Mouse (Mus musculus): ENCODE results near the gene Ccr7. TPM values are rescaled to one million over a fixed set of nuclear protein-coding genes. Genes with fewer than 3 reads are reported as not detected.

Gene Ccr7
- polyA plus RNA-seq (2017; shearing (Covaris generic)): 633 TPM

GRCm38 (mm10) chr11:99154987-99155641 is at the start of gene Ccr7:
Gene Ccr7, minus strand, starts transcription at chr11:99155077.

Other genes with a start within 250 kb of the Ccr7 start
- gene Cdc6, start 247.3 kb downstream of the Ccr7 start, polyA plus RNA-seq (2017; shearing (Covaris generic)): 3.2 TPM
- 32.8 TPM for gene Rara, start 227.3 kb downstream of the Ccr7 start, polyA plus RNA-seq (2017; shearing (Covaris generic))
- not detected for gene Gjd3, start 172.1 kb downstream of the Ccr7 start, polyA plus RNA-seq (2017; shearing (Covaris generic))
- 16.8 TPM for gene Top2a, start 130.9 kb downstream of the Ccr7 start, polyA plus RNA-seq (2017; shearing (Covaris generic))
- gene Igfbp4, start 113.8 kb downstream of the Ccr7 start, polyA plus RNA-seq (2017; shearing (Covaris generic)): 70.5 TPM
- gene Tns4, start 65.8 kb downstream of the Ccr7 start, polyA plus RNA-seq (2017; shearing (Covaris generic)): 0.14 TPM
- 236 TPM for gene Smarce1, start 75.9 kb upstream of the Ccr7 start, polyA plus RNA-seq (2017; shearing (Covaris generic))
- 1.5 TPM for gene Krt222, start 89.0 kb upstream of the Ccr7 start, polyA plus RNA-seq (2017; shearing (Covaris generic))
- not detected for gene Krt24, start 130.2 kb upstream of the Ccr7 start, polyA plus RNA-seq (2017; shearing (Covaris generic))
- gene Krt25, start 167.9 kb upstream of the Ccr7 start, polyA plus RNA-seq (2017; shearing (Covaris generic)): not detected
- not detected for gene Krt26, start 182.9 kb upstream of the Ccr7 start, polyA plus RNA-seq (2017; shearing (Covaris generic))
- not detected for gene Krt27, start 196.0 kb upstream of the Ccr7 start, polyA plus RNA-seq (2017; shearing (Covaris generic))
- not detected for gene Krt28, start 219.8 kb upstream of the Ccr7 start, polyA plus RNA-seq (2017; shearing (Covaris generic))
- gene Krt10, start 234.3 kb upstream of the Ccr7 start, polyA plus RNA-seq (2017; shearing (Covaris generic)): 18.4 TPM

Measured in CD4-positive, CD25-positive, alpha-beta regulatory T cell, adult 9 weeks (primary cell).